Mouse (Mus musculus) heart, embryonic 14.5 days (tissue): Measurements from ENCODE around the gene Bcar1. TPM values are rescaled to one million over a fixed set of nuclear protein-coding genes. Genes with fewer than 3 reads are reported as not detected.

Source experiments
- ATAC-seq: fragments of 200-750 bp; cut with Nextera tagmentation; 2 replicates; pipeline ENCODE4 v1.8.0; 2017; ENCODE audit warnings: low read depth, moderate TSS enrichment; ENCODE audit not compliant: insufficient number of reproducible peaks, insufficient read depth, low FRiP score
- H3K27ac ChIP-seq, 2 experiments: fragments of 200-500 bp in 1 of 2; fragments of 300-500 bp in 1 of 2; sonication (generic) in 1 of 2; replicated peaks in 1 of 2; 2 replicates each; pipeline ENCODE4 v1.5.1; 2012 to 2014; ENCODE audit warnings: low read depth in 2 of 2, low read length in 2 of 2, control low read depth in 1 of 2, mild to moderate bottlenecking in 1 of 2, mixed read lengths in 1 of 2; ENCODE audit not compliant: control insufficient read depth in 1 of 2, insufficient read depth in 1 of 2
- H3K27me3 ChIP-seq: fragments of 300-500 bp; sonication (generic); 2 replicates; pipeline ENCODE4 v1.6.1; 2014; ENCODE audit warnings: mild to moderate bottlenecking, low read length, control low read depth; ENCODE audit not compliant: control insufficient read depth, insufficient read depth
- H3K36me3 ChIP-seq: fragments of 300-500 bp; sonication (generic); 2 replicates; pipeline ENCODE4 v1.6.1; 2014; ENCODE audit warnings: mild to moderate bottlenecking, control low read depth, low read length, mixed read lengths; ENCODE audit not compliant: control insufficient read depth, insufficient read depth
- H3K4me1 ChIP-seq, 2 experiments: fragments of 200-500 bp in 1 of 2; fragments of 300-500 bp in 1 of 2; sonication (generic) in 1 of 2; 2 replicates each; pipeline ENCODE4 v1.6.1; 2012 to 2014; ENCODE audit warnings: low read length in 2 of 2, control low read depth in 1 of 2, mixed read lengths in 1 of 2; ENCODE audit not compliant: control insufficient read depth in 2 of 2, insufficient read depth in 2 of 2
- H3K4me2 ChIP-seq: fragments of 300-500 bp; sonication (generic); 2 replicates; pipeline ENCODE4 v1.6.1; 2014; ENCODE audit warnings: mild to moderate bottlenecking, low read length
- H3K4me3 ChIP-seq, 2 experiments: fragments of 200-500 bp in 1 of 2; fragments of 300-500 bp in 1 of 2; sonication (generic) in 1 of 2; 2 replicates each; pipeline ENCODE4 v1.5.1; 2012 to 2014; ENCODE audit warnings: low read length in 2 of 2, mild to moderate bottlenecking in 2 of 2, control low read depth in 1 of 2, low read depth in 1 of 2, moderate library complexity in 1 of 2; ENCODE audit not compliant: control insufficient read depth in 1 of 2, insufficient read depth in 1 of 2
- H3K9ac ChIP-seq: fragments of 300-500 bp; sonication (generic); 2 replicates; pipeline ENCODE4 v1.6.1; 2014; ENCODE audit warnings: mild to moderate bottlenecking, low read length
- H3K9me3 ChIP-seq: fragments of 300-500 bp; sonication (generic); 2 replicates; pipeline ENCODE4 v1.6.1; 2016; ENCODE audit warnings: low read length, control low read depth; ENCODE audit not compliant: control insufficient read depth
- WGBS: fragments of 180-500 bp; shearing (Covaris S2); extraction: QIAGEN DNeasy Blood & Tissue Kit; methylation state at CpG from one replicate; pipeline ENCODE4 v1.1.7; 2014; 5-methylcytosine and 5-hydroxymethylcytosine counted together
- polyA plus RNA-seq: library from polyadenylated mRNA; unstranded; fragments of >200 nt; fragmentation: Nextera tagmentation; extraction: Ambion mirVana; gene quantifications from 2 replicates; pipeline ENCODE4 v1.2.1, GENCODE M21; 2014

The Bcar1 gene
- polyA plus RNA-seq, 1 experiment from 2014 or later = 50.8 TPM

DNA sequence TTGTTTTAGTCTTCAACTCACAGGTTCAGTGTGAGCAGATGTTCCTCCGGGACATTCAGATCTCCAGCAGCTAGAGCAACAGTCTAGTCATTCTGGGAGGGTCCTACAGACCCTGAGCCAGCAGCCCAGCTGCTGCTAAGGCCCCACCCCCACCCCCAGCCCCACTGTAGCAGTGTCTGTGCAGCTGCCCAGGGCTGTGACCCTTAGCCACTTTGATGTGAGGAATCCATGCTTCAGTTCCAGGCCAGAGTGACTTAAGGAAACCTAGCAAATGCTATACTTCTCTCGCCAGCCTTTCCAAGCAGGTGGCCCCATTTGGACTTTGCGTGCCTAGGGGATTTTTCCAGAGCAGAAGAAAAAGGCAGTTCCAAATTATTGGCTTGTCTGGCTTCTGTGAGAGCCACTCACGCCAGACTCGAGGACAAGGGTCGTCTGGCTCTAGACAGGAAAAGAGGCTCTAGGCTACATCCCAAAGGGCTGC lies 50.3 kb downstream of the Bcar1 start:
- WGBS = 46% methylated on average over 6 of the region's 6 CpGs
- Histone ChIP-seq H3K4me2 (no peak overlapping the region), H3K9ac (no peak overlapping the region), H3K4me3 (no peak overlapping the region), H3K36me3 (no peaks in the 10 kb centered on the region), H3K9me3 (0 out of 2 replicates have a peak, but pooled peaks cover 3% of the 10 kb centered on the region), H3K4me1 (peaks cover 2 to 7% of the 10 kb centered on the region in 2 experiments; a peak in 2 of 4 replicates), H3K27me3 (no peaks in the 10 kb centered on the region), H3K27ac (no peak overlapping the region)
- ATAC-seq = no peak

DNA sequence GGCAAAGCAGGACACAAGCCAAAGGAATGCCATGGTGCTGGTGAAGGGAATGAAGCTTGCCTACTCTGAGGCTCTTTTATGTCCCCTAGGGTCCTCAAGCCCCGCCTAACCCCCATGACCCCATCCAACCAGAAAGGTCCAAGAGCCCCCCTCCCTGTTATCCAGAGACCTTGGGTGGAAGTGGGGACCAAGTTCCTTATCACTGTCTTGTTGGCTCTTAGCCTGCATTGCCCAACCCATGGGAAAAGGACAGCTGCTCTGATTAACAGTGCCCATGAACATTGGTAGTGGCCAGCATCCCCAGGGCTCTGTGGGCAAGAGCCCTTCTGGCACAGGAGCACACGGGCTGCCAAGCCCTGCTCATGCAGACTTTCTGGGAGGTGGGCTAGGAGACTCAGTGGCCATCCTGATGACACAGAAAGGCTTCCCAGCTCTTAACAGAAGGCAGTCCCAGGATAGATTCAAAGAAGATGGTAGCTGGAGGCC lies 52.6 kb downstream of the Bcar1 start, which contains the start of gene Ctrb1:
Ctrb1 (minus strand) TSS at position 51 of the 486 bp plus-strand sequence.
- 0 out of 2 replicates have a peak, but pooled peaks cover 3% of the 10 kb centered on the region for H3K9me3 ChIP-seq
- ATAC-seq = no peak
- no peak within 1 kb of the TSS for H3K4me2 ChIP-seq
- H3K27ac ChIP-seq = no peak within 1 kb of the TSS
- peaks cover 2 to 7% of the 10 kb centered on the region in 2 experiments; a peak in 2 of 4 replicates for H3K4me1 ChIP-seq
- H3K36me3 ChIP-seq = no peaks in the 10 kb centered on the region
- no peaks in the 10 kb centered on the region for H3K27me3 ChIP-seq
- no peak within 1 kb of the TSS for H3K4me3 ChIP-seq
- no peak within 1 kb of the TSS for H3K9ac ChIP-seq
- WGBS = 69% methylated on average over 2 of the region's 2 CpGs

DNA sequence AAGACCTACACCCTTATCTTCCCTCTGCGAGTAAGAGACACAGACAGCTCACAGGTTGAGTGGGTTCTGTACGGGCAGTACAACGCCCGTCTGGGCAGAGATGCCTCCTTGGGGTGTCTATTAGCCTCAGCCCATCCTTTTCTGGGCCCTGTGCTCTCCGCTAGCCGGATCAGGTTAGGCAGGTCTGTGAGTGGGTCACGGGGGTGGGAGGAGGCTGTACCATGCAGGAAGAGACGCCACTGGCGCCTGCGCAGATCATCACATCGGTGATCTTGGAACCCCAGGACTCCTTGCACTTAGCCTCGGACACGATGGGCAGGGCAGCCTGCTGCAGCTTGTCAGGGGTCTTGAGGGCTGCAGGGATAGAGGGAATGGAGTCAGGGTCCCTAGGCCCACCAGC lies 56.7 kb downstream of the Bcar1 start:
- no peak overlapping the region for H3K4me3 ChIP-seq
- no peak for ATAC-seq
- H3K9me3 ChIP-seq = no peaks in the 10 kb centered on the region
- no peak overlapping the region for H3K9ac ChIP-seq
- 75% methylated on average over 13 of the region's 13 CpGs for WGBS
- no peaks in the 10 kb centered on the region for H3K4me1 ChIP-seq
- no peak overlapping the region for H3K4me2 ChIP-seq
- H3K36me3 ChIP-seq = no peaks in the 10 kb centered on the region
- H3K27ac ChIP-seq = no peak overlapping the region
- no peaks in the 10 kb centered on the region for H3K27me3 ChIP-seq

DNA sequence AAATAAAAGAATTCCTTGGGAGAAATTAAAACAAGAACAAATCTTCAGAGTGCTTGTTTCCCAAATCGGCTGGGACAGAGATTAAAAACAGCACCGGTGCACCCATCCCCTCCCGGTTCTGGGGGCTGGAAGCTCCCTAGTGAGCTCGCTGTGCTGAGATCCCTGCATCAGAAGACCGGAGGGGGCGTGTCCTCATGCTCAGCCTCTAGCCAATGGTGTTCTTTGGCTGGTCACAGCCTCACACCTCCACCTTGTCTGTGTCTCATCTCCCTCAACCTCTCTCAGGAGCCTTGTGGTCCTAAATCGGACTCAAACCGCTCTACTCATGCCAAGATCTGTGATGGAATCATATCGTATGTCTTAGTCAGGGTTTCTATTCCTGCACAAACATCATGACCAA lies 61.1 kb downstream of the Bcar1 start:
- H3K4me2 ChIP-seq = no peak overlapping the region
- WGBS = 28% methylated on average over 9 of the region's 9 CpGs
- no peaks in the 10 kb centered on the region for H3K36me3 ChIP-seq

DNA sequence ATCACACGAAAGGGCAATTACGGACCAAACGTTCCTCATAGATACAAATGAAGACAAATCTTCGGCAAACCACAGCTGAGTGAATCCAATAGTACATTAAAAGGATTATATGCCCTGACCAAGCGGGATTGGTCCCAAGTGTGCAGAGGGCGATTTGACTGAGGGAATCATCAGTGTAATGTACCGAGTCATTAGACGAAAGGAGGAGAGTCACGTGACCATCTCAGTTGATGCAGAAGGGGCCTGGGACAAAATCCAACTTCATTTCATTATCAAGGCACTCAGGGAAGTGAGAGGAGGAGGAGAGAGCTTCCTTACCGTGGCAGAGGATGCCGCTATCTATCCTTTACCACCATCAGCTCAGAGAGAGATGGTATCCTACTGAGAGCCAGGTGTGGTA lies 62.5 kb downstream of the Bcar1 start:
- ATAC-seq = no peak

More for the DNA sequence above, 61.1 kb downstream of the Bcar1 start:
- Histone ChIP-seq H3K9ac (no peak overlapping the region), H3K4me1 (no peaks in the 10 kb centered on the region), H3K27me3 (no peaks in the 10 kb centered on the region), H3K27ac (no peak overlapping the region), H3K4me3 (no peak overlapping the region), H3K9me3 (no peaks in the 10 kb centered on the region)
- no peak for ATAC-seq

DNA sequence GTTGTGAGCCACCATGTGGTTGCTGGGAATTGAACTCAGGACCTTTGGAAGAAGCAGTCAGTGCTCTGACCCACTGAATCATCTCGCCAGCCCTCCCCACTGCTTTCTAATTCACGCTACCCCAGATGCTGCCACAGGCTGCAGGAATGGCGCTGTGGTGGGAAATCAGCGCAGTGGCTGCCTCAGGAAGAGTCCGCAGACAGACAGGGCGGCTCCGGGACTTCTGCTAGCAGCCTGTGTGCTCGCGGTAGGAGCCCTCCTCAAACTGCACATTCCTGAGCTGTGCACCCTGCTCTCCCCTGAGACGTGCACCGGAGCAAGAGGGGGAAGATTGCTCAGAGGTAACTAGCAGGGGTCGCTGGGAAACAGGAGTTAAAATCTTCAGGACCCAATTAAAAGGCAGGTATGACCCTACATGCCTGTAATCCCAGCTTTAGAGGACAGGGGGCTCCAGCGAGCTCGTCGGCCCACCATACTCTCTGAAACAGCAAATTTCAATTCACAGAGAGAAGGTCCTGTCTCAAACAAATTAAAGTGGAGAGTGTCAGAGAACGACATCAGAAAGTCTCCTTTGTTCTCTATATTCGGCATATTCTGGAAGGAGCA lies 63.1 kb downstream of the Bcar1 start:
- Histone ChIP-seq H3K27ac (no peak overlapping the region), H3K4me2 (no peak overlapping the region), H3K4me3 (no peak overlapping the region), H3K9ac (no peak overlapping the region), H3K4me1 (no peaks in the 10 kb centered on the region), H3K9me3 (peaks cover 6% of the 10 kb centered on the region; the same call in 1 of the 2 replicates), H3K27me3 (no peaks in the 10 kb centered on the region), H3K36me3 (no peaks in the 10 kb centered on the region)
- WGBS = 33% methylated on average over 17 of the region's 17 CpGs
- ATAC-seq = no peak

More for the DNA sequence above, 62.5 kb downstream of the Bcar1 start:
- H3K4me2 ChIP-seq = no peak overlapping the region
- WGBS = 69% methylated on average over 11 of the region's 11 CpGs
- peaks cover 5% of the 10 kb centered on the region; the same call in 1 of the 2 replicates for H3K9me3 ChIP-seq
- no peaks in the 10 kb centered on the region for H3K36me3 ChIP-seq
- H3K4me3 ChIP-seq = no peak overlapping the region
- no peaks in the 10 kb centered on the region for H3K27me3 ChIP-seq
- H3K27ac ChIP-seq = no peak overlapping the region
- H3K9ac ChIP-seq = no peak overlapping the region
- H3K4me1 ChIP-seq = no peaks in the 10 kb centered on the region

DNA sequence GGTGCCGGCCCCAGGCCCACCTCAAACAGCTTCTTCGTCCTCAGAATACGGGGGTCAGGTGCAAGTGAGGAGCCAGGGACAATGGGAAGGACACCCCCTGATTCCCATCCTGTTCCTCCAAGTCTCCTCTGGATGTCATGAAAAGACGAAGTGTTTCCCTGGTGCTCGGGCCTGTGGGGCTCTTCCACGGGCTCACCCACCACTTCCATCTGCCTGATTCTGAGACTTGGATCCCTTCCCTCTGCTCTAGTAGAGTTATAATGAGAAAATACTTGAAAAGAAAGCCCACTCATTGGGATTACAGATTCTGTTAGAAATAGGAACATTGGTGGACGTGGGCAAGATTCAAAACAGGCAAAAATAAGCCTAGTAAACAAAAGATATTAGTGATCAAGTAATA lies 64.8 kb downstream of the Bcar1 start:
- WGBS = 93% methylated on average over 7 of the region's 7 CpGs
- peaks cover 6% of the 10 kb centered on the region; the same call in 1 of the 2 replicates for H3K9me3 ChIP-seq

More for the DNA sequence above, 64.8 kb downstream of the Bcar1 start:
- no peak for ATAC-seq
- no peaks in the 10 kb centered on the region for H3K27me3 ChIP-seq
- H3K27ac ChIP-seq = no peak overlapping the region
- no peak overlapping the region for H3K4me3 ChIP-seq
- H3K36me3 ChIP-seq = no peaks in the 10 kb centered on the region
- H3K4me1 ChIP-seq = no peaks in the 10 kb centered on the region
- H3K4me2 ChIP-seq = no peak overlapping the region
- H3K9ac ChIP-seq = no peak overlapping the region
